Mouse (Mus musculus): Measurements from ENCODE around the gene Pnp2. TPM values are rescaled to one million over a fixed set of nuclear protein-coding genes. Genes with fewer than 3 reads are reported as not detected.
"Not testable (repeated sequence)": the region's sequence is repeated elsewhere in the genome, so short reads cannot be mapped to it uniquely, and the experiment has no call there.

Gene Pnp2
- 0.46 TPM in 1 of 2 replicates, not detected in the other for total RNA-seq (2014; rRNA removed; ENCODE audit: low replicate concordance)
- 0.27 TPM in 2 replicates for polyA plus RNA-seq (2015; fragmentation: Nextera tagmentation; extraction: Ambion mirVana)

DNA sequence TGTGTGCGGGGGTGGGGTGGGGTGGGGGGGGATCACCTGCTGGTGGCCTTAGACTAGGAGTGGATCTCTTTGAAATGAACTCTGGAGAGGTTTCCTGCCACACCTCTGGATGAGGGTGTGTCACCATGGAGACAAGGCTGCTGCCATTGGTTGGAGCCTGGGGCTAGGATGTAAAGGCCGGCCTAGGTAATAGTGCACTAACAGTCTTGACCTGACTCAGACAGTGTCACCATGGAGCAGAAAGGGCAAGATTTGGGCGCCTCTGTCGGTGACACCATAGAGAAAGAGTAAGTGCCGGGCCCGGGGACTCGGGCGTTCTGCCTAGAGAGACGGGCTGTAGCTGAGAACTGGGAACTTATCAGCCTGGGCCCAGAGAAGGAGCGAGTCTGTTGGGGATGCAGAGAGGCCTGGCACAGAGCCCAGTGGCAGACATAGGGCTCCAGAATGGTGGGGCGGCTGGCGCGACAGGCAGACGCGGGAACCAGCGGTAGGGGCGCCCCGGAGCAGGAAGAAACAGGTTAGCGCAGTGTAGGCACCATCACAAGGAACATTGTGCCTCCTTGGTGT lies at the start of gene Pnp2:
Pnp2 (plus strand) TSS at position 51 of the 567 bp plus-strand sequence.
- not testable (repeated sequence) for H3K36me3 ChIP-seq (replicated peaks; ENCODE audit: control insufficient read depth, insufficient read depth, low read length); H3K9me3 ChIP-seq (replicated peaks; ENCODE audit: control insufficient read depth, low read length); DNase-seq (ENCODE audit: low spot score); H3K9ac ChIP-seq (replicated peaks; ENCODE audit: low read depth, low read length); H3K27ac ChIP-seq (ENCODE audit: low read depth); H3K4me1 ChIP-seq (ENCODE audit: control insufficient read depth, insufficient read depth); H3K27me3 ChIP-seq (ENCODE audit: control insufficient read depth, insufficient read depth, low read length)
- Histone ChIP-seq H3K4me2 (ENCODE audit: low read depth, low read length) (peak within 1 kb of the TSS; percentile 43), H3K4me3 (ENCODE audit: low read depth, low read length) (peak within 1 kb of the TSS; percentile 19; the same call in 1 of the 2 replicates)
- ATAC-seq (ENCODE audit: insufficient read depth, low read depth) = peak; percentile 81
- WGBS = 5% methylated on average over 19 of the region's 19 CpGs

DNA sequence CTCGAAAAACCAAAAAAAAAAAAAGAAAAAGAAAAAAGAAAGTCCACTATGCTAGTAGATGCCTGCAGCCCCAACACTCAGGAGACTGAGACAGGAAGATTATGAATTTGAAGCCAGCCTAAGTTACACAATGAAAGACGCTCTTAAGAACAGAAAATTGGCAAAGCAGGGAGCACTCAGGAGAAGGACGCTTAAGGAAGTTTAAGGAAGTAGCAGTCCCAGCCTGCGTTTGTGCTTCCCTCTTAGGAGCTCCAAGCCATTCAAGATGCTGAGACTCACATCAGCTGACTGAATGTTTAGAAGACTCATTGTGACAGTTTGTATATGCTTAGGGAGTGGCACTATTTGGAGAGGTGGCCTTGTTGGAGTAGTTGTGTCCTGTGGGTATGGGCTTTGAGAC lies 47.7 kb upstream of the Pnp2 start:
- Histone ChIP-seq H3K36me3 (replicated peaks; ENCODE audit: control insufficient read depth, insufficient read depth, low read length) (peaks cover 22% of the 10 kb centered on the region), H3K9me3 (replicated peaks; ENCODE audit: control insufficient read depth, low read length) (no peaks in the 10 kb centered on the region), H3K4me3 (ENCODE audit: low read depth, low read length) (no peak overlapping the region), H3K27me3 (ENCODE audit: control insufficient read depth, insufficient read depth, low read length) (no peaks in the 10 kb centered on the region), H3K4me2 (ENCODE audit: low read depth, low read length) (no peak overlapping the region), H3K4me1 (ENCODE audit: control insufficient read depth, insufficient read depth) (peaks cover 9% of the 10 kb centered on the region), H3K9ac (replicated peaks; ENCODE audit: low read depth, low read length) (no peak overlapping the region), H3K27ac (ENCODE audit: low read depth) (no peak overlapping the region)
- ATAC-seq (ENCODE audit: insufficient read depth, low read depth) = no peak
- 74% methylated on average over 4 of the region's 4 CpGs for WGBS
- DNase-seq (ENCODE audit: low spot score) = no peak
- no peak for TF ChIP-seq EP300 (IDR thresholded peaks at IDR 0.05; ENCODE audit: low read depth)

DNA sequence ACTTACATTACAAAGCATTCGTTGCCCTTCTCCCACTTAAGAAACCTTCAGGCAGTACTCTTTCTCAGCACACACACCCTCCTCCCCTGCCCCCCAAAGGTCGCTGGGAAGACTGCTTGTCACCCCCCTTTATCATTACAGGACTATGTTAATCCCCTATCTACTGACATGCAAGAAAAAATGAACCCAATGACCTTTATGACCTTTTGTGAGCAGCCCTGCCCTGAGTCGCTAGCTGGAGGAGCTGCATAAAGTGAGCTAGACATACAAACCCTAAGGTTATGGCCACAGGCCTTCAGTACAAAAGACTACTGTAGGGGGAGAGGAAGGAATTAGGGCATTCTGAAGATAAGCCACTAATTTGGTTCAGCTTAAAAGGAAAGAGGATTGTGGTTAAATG lies 44.4 kb upstream of the Pnp2 start:
- no peaks in the 10 kb centered on the region for H3K27me3 ChIP-seq (ENCODE audit: control insufficient read depth, insufficient read depth, low read length)
- no peak overlapping the region for H3K27ac ChIP-seq (ENCODE audit: low read depth)
- H3K9me3 ChIP-seq (replicated peaks; ENCODE audit: control insufficient read depth, low read length) = no peaks in the 10 kb centered on the region
- 45% methylated on average over 3 of the region's 3 CpGs for WGBS
- no peak for TF ChIP-seq EP300 (IDR thresholded peaks at IDR 0.05; ENCODE audit: low read depth)
- TF ChIP-seq CTCF (IDR thresholded peaks at IDR 0.05; ENCODE audit: low read depth) = no peak
- no peaks in the 10 kb centered on the region for H3K4me1 ChIP-seq (ENCODE audit: control insufficient read depth, insufficient read depth)
- ATAC-seq (ENCODE audit: insufficient read depth, low read depth) (no peak), DNase-seq (ENCODE audit: low spot score) (no peak)
- no peak overlapping the region for H3K9ac ChIP-seq (replicated peaks; ENCODE audit: low read depth, low read length)
- no peak overlapping the region for H3K4me3 ChIP-seq (ENCODE audit: low read depth, low read length)
- H3K36me3 ChIP-seq (replicated peaks; ENCODE audit: control insufficient read depth, insufficient read depth, low read length) = peaks cover 52% of the 10 kb centered on the region
- H3K4me2 ChIP-seq (ENCODE audit: low read depth, low read length) = no peak overlapping the region

DNA sequence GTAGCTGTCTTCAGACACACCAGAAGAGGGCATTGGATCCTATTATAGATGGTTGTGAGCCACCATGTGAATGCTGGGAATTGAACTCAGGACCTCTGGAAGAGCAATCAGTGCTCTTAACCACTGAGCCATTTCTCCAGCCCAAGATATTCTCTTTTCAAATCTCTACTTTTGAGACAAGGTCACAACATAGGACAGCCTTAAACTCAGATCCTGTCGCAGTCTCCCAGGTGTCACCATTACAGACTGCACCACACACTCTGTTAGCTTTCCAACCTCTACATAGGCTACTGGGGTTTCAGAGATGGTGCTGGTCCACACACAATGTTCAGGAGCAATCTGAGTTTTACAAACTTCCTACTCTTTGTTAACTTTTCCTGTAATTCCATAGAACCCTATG lies 32.4 kb upstream of the Pnp2 start:
- peak overlapping the region; percentile 81 for H3K4me2 ChIP-seq (ENCODE audit: low read depth, low read length)
- WGBS = 71% methylated on average over 1 of the region's 1 CpGs
- H3K27me3 ChIP-seq (ENCODE audit: control insufficient read depth, insufficient read depth, low read length); DNase-seq (ENCODE audit: low spot score); H3K4me1 ChIP-seq (ENCODE audit: control insufficient read depth, insufficient read depth); H3K9me3 ChIP-seq (replicated peaks; ENCODE audit: control insufficient read depth, low read length); ATAC-seq (ENCODE audit: insufficient read depth, low read depth): not testable (repeated sequence)
- H3K9ac ChIP-seq (replicated peaks; ENCODE audit: low read depth, low read length) = peak overlapping the region; percentile 80
- H3K27ac ChIP-seq (ENCODE audit: low read depth) = peak overlapping the region; percentile 93; the same call in 1 of the 2 replicates
- peak overlapping the region; percentile 71 for H3K4me3 ChIP-seq (ENCODE audit: low read depth, low read length)
- peaks cover 42% of the 10 kb centered on the region for H3K36me3 ChIP-seq (replicated peaks; ENCODE audit: control insufficient read depth, insufficient read depth, low read length)

DNA sequence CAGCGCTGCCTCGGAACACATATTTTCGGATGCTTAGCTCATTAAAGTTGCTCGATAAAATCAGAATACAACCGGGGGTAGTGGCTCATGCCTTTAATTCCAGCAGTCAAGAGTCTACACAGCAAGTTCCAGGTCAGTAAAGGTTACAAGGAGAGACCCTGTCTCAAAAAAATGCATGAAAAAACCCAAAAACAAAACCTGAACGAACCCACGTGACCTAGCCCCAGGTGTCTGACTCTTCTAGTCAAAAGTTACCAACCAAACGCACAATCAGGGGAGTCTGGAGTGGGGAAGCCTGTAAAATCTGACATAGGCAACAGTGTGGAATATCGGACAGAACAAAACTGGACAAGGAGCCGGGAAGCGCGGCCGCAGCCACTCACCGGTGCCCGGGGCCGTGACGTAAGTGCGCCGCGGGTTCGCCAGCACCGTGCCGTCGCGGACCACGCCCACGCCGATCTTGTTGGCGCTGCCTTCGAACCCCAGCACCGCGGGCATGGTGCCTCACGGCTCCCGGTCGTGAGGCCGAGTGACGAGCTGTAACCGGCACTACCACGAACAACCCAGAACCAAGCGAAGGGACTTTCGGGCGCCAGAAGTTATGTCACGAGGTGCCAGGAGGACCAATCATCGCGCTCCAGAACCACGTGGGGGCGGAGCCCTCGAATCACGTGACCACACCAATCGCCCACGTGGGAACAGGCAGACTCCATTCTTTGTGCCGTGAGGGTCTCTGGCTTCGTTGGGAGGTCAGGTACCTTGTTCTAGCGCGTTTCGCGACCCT lies 31.3 kb upstream of the Pnp2 start, which contains the start of the genes Osgep and Apex1:
Osgep (minus strand) TSS at position 613 of the 784 bp plus-strand sequence.
Apex1 (plus strand) TSS at position 688 of the 784 bp plus-strand sequence.
- WGBS = under 1% methylated on average over 57 of the region's 57 CpGs
- ATAC-seq (ENCODE audit: insufficient read depth, low read depth) (peak; percentile 96), DNase-seq (ENCODE audit: low spot score) (peak; percentile 94)
- TF ChIP-seq CTCF (IDR thresholded peaks at IDR 0.05; ENCODE audit: low read depth) = no peak
- TF ChIP-seq EP300 (IDR thresholded peaks at IDR 0.05; ENCODE audit: low read depth) = no peak
- Histone ChIP-seq H3K9me3 (replicated peaks; ENCODE audit: control insufficient read depth, low read length) (no peaks in the 10 kb centered on the region), H3K27me3 (ENCODE audit: control insufficient read depth, insufficient read depth, low read length) (no peaks in the 10 kb centered on the region), H3K4me1 (ENCODE audit: control insufficient read depth, insufficient read depth) (peaks cover 7% of the 10 kb centered on the region), H3K4me2 (ENCODE audit: low read depth, low read length) (peak within 1 kb of the TSS; percentile 81), H3K4me3 (ENCODE audit: low read depth, low read length) (peak within 1 kb of the TSS; percentile 71), H3K9ac (replicated peaks; ENCODE audit: low read depth, low read length) (peak within 1 kb of the TSS; percentile 80), H3K36me3 (replicated peaks; ENCODE audit: control insufficient read depth, insufficient read depth, low read length) (peaks cover 43% of the 10 kb centered on the region), H3K27ac (ENCODE audit: low read depth) (peak within 1 kb of the TSS; percentile 93)
